Mouse (Mus musculus) G1E (cell line): ENCODE measurements around the gene Cish.

Experiments used
- CTCF ChIP-seq: IDR thresholded peaks from 2 replicates; pipeline ENCODE4 v1.5.1; 2012; ENCODE audit warnings: low read depth, low read length, inconsistent platforms, mixed read lengths
- GATA1 ChIP-seq: IDR thresholded peaks from 2 replicates; pipeline ENCODE4 v1.6.1; 2012; ENCODE audit warnings: borderline replicate concordance, low read length, inconsistent platforms, mixed read lengths
- POLR2AphosphoS5 ChIP-seq: IDR thresholded peaks from 2 replicates; pipeline ENCODE4 v1.6.1; 2012; ENCODE audit warnings: low read depth, low read length, inconsistent platforms; ENCODE audit not compliant: insufficient replicate concordance

- TF ChIP-seq CTCF = no peak
- TF ChIP-seq POLR2AphosphoS5 = no peak
- no peak for TF ChIP-seq GATA1
These were observed 4.0 kb downstream of the Cish start for GRCm38 (mm10) chr9:107299783-107300182.
